Mouse (Mus musculus): ENCODE results near the gene Jag2.

DNA sequence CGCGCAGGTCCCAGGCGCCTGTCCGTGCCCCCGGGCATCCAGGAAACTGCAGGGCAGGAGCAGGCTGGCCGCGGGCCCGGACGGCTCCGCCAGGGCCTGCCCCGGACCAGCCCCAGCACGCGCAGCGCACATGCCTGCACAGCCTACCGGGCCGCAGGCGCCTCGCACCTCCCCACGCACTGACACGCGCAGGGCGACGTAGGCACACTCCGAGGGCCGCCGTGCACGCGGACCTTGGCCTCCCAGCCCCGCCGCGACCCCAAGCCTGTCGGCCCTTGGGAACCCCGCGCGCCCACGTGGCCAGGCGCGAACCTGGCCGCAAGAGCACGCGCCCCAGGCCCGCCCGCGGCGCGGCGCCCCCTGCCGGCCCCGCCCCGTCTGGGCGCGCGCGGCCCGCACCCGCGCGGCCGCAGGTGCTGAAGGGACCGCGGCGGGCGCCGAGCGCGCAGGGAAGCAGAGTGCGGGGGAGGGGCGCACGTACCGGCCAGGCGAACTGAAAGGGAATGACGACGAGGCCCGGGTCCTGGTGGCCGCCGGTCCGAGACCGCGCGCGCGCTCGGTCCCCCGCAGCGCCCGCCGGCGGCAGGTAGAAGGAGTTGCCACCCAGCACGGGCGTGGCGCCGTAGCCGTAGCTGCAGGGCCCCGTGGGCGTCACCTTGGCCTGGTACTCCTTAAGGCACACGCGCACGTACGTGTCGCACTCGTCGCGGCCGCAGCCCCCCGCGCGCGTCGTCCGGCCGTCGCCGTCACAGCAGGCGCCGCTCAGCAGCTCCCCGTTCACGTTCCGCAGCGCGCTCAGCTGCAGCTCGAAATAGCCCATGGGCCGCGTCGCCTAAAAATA is 955 bp downstream of the Jag2 start:
- TF ChIP-seq CTCF (IDR thresholded peaks at IDR 0.05; ENCODE audit: low read depth) (no peak), EP300 (IDR thresholded peaks at IDR 0.05; ENCODE audit: low read depth) (no peak)

Measured in liver, postnatal 0 days (tissue).